Mouse (Mus musculus): ENCODE data around the gene Cluh. TPM values are rescaled to one million over a fixed set of nuclear protein-coding genes. Genes with fewer than 3 reads are reported as not detected.

Gene Cluh
- total RNA-seq, 2 experiments from 2014 or later = 215 to 219 TPM

- DNase-seq = no peak
- intact Hi-C loops (cut with DNase I) = no loop called here
Measured at GRCm38 (mm10) chr11:74670151-74670550, 20.9 kb downstream of the Cluh start.

- no peak for DNase-seq
- intact Hi-C loops (cut with DNase I) = no loop called here
Measured at GRCm38 (mm10) chr11:74671013-74671412, 21.7 kb downstream of the Cluh start.

- intact Hi-C loops (cut with DNase I) = no loop called here
- no peak for DNase-seq
Measured at GRCm38 (mm10) chr11:74671839-74672238, 22.5 kb downstream of the Cluh start.

GRCm38 (mm10) chr11:74672901-74673513, 23.7 kb downstream of the Cluh start:
- intact Hi-C loops (cut with DNase I) = no loop called here
- DNase-seq = no peak

- DNase-seq = no peak
- intact Hi-C loops (cut with DNase I) = no loop called here
Measured at GRCm38 (mm10) chr11:74673561-74673960, 24.3 kb downstream of the Cluh start.

- no peak for DNase-seq
- intact Hi-C loops (cut with DNase I) = no loop called here
Measured at GRCm38 (mm10) chr11:74674713-74675112, 25.4 kb downstream of the Cluh start.

- DNase-seq = no peak
Measured at GRCm38 (mm10) chr11:74675156-74675555, 25.9 kb downstream of the Cluh start.

GRCm38 (mm10) chr11:74692151-74692550, 42.9 kb downstream of the Cluh start:
- no peak for DNase-seq
- intact Hi-C loops (cut with DNase I) = no loop called here

More at GRCm38 (mm10) chr11:74675156-74675555, 25.9 kb downstream of the Cluh start:
- intact Hi-C loops (cut with DNase I) = no loop called here

- no peak for DNase-seq
- intact Hi-C loops (cut with DNase I) = no loop called here
Measured at GRCm38 (mm10) chr11:74699505-74699904, 50.2 kb downstream of the Cluh start.

GRCm38 (mm10) chr11:74704068-74704467, 54.8 kb downstream of the Cluh start:
- intact Hi-C loops (cut with DNase I) = no loop called here
- DNase-seq = no peak

- DNase-seq = no peak
- intact Hi-C loops (cut with DNase I) = no loop called here
Measured at GRCm38 (mm10) chr11:74708781-74709180, 59.5 kb downstream of the Cluh start.

- no peak for DNase-seq
- intact Hi-C loops (cut with DNase I) = no loop called here
Measured at GRCm38 (mm10) chr11:74710671-74711070, 61.4 kb downstream of the Cluh start.

- DNase-seq = peak; percentile 44 to 61
- intact Hi-C loops (cut with DNase I) = no loop called here
Measured at GRCm38 (mm10) chr11:74715971-74716525, 66.8 kb downstream of the Cluh start.

Other genes with a start within 250 kb of the Cluh start
- 10 to 100 TPM; 72.8 to 77.6 TPM for gene Rap1gap2, start 38.6 kb upstream of the Cluh start, total RNA-seq (2021)
- gene Ccdc92b, start 29.9 kb upstream of the Cluh start, total RNA-seq (2021) = under 1 TPM; 0.37 to 0.50 TPM
- 100 to 1,000 TPM; 200 to 201 TPM for gene Pafah1b1, start 75.2 kb downstream of the Cluh start, total RNA-seq (2021)
- 10 to 100 TPM; 11.2 to 14.2 TPM for gene Mettl16, start 121.3 kb downstream of the Cluh start, total RNA-seq (2021)
- 10 to 100 TPM; 10.5 to 11.6 TPM for gene Mnt, start 181.4 kb downstream of the Cluh start, total RNA-seq (2021)
- 1 to 10 TPM; 7.0 to 7.3 TPM for gene Sgsm2, start 247.6 kb downstream of the Cluh start, total RNA-seq (2021)
- gene Tsr1, start 248.6 kb downstream of the Cluh start, total RNA-seq (2021) = 10 to 100 TPM; 13.5 to 14.2 TPM